Mouse (Mus musculus) hindbrain, postnatal 0 days (tissue): ENCODE data around the gene Tmem132d. TPM values are rescaled to one million over a fixed set of nuclear protein-coding genes. Genes with fewer than 3 reads are reported as not detected.
A peak's percentile ranks its signal among the peaks of the same experiment; 100 is the strongest.

Experiments
- ATAC-seq: fragments of 200-750 bp; cut with Nextera tagmentation; 2 replicates; pipeline ENCODE4 v1.8.0; 2017; ENCODE audit warnings: mild to moderate bottlenecking, moderate TSS enrichment, moderate library complexity
- DNase-seq: peaks from one replicate; pipeline ENCODE4 v3.0.0-alpha.2; 2015; ENCODE audit warnings: low spot score
- H3K27ac ChIP-seq: fragments of 300-500 bp; sonication (generic); 2 replicates; pipeline ENCODE4 v1.5.1; 2014; ENCODE audit warnings: mild to moderate bottlenecking
- H3K27me3 ChIP-seq: fragments of 300-500 bp; sonication (generic); 2 replicates; pipeline ENCODE4 v1.6.1; 2014; ENCODE audit warnings: low read length, mixed read lengths; ENCODE audit not compliant: insufficient read depth
- H3K36me3 ChIP-seq: fragments of 300-500 bp; sonication (generic); 2 replicates; pipeline ENCODE4 v1.6.1; 2014; ENCODE audit warnings: low read length, mixed read lengths; ENCODE audit not compliant: insufficient read depth
- H3K4me1 ChIP-seq: fragments of 300-500 bp; sonication (generic); 2 replicates; pipeline ENCODE4 v1.6.1; 2014; ENCODE audit warnings: antibody characterized with exemption, low read length, mixed read lengths; ENCODE audit not compliant: insufficient read depth
- H3K4me2 ChIP-seq: fragments of 300-500 bp; sonication (generic); 2 replicates; pipeline ENCODE4 v1.6.1; 2014; ENCODE audit warnings: low read depth, mild to moderate bottlenecking, low read length, moderate library complexity, mixed read lengths
- H3K4me3 ChIP-seq: fragments of 300-500 bp; sonication (generic); 2 replicates; pipeline ENCODE4 v1.5.1; 2014; ENCODE audit warnings: low read length
- H3K9ac ChIP-seq: fragments of 300-500 bp; sonication (generic); replicated peaks from 2 replicates; pipeline ENCODE4 v1.6.1; 2014; ENCODE audit warnings: mild to moderate bottlenecking, low read length, moderate library complexity, mixed read lengths
- H3K9me3 ChIP-seq: fragments of 300-500 bp; sonication (generic); 2 replicates; pipeline ENCODE4 v1.6.1; 2016; ENCODE audit warnings: low read length, mixed read lengths
- CTCF ChIP-seq: IDR thresholded peaks from 2 replicates; pipeline ENCODE4 v1.5.1; 2016; ENCODE audit warnings: antibody characterized with exemption, control low read depth, low read depth
- WGBS: fragments of 180-500 bp; shearing (Covaris S2); extraction: QIAGEN DNeasy Blood & Tissue Kit; methylation state at CpG from one replicate; pipeline ENCODE4 v1.1.7; 2014; 5-methylcytosine and 5-hydroxymethylcytosine counted together
- polyA plus RNA-seq: library from polyadenylated mRNA; unstranded; fragments of >200 nt; fragmentation: Nextera tagmentation; extraction: Ambion mirVana; gene quantifications from 2 replicates; pipeline ENCODE4 v1.2.1, GENCODE M21; 2015
- total RNA-seq: library from RNA; depleted of rRNA; stranded (reverse); fragments of >200 nt; gene quantifications from 2 replicates; pipeline ENCODE4 v1.2.3, GENCODE M21; 2014

Gene Tmem132d
- total and polyA plus RNA-seq, 2 experiments from 2014 or later = 5.8 to 28.9 TPM

GRCm38 (mm10) chr5:128348835-128349234, 84.0 kb downstream of the Tmem132d start:
- no peaks in the 10 kb centered on the region for H3K36me3 ChIP-seq
- H3K4me3 ChIP-seq = no peak overlapping the region
- 47% methylated on average over 2 of the region's 2 CpGs for WGBS
- no peaks in the 10 kb centered on the region for H3K9me3 ChIP-seq
- no peak for ATAC-seq
- H3K27me3 ChIP-seq = no peaks in the 10 kb centered on the region
- DNase-seq = peak; percentile 47
- no peaks in the 10 kb centered on the region for H3K4me1 ChIP-seq
- no peak overlapping the region for H3K4me2 ChIP-seq
- H3K27ac ChIP-seq = no peak overlapping the region
- TF ChIP-seq CTCF = no peak
- no peak overlapping the region for H3K9ac ChIP-seq

- H3K9me3 ChIP-seq = no peaks in the 10 kb centered on the region
- H3K4me1 ChIP-seq = 0 out of 2 replicates have a peak, but pooled peaks cover 4% of the 10 kb centered on the region
- H3K4me2 ChIP-seq = no peak overlapping the region
- no peak for TF ChIP-seq CTCF
- H3K27me3 ChIP-seq = no peaks in the 10 kb centered on the region
- WGBS = 75% methylated on average over 7 of the region's 7 CpGs
- no peaks in the 10 kb centered on the region for H3K36me3 ChIP-seq
- H3K27ac ChIP-seq = no peak overlapping the region
- peak; percentile 58 for ATAC-seq
- DNase-seq = peak; percentile 42
- H3K4me3 ChIP-seq = no peak overlapping the region
- H3K9ac ChIP-seq = no peak overlapping the region
Observed at GRCm38 (mm10) chr5:128336841-128337240, 96.0 kb downstream of the Tmem132d start.

GRCm38 (mm10) chr5:128332766-128333165, 100.1 kb downstream of the Tmem132d start:
- H3K4me1 ChIP-seq = 0 out of 2 replicates have a peak, but pooled peaks cover 4% of the 10 kb centered on the region
- 67% methylated on average over 7 of the region's 7 CpGs for WGBS
- H3K4me3 ChIP-seq = no peak overlapping the region
- H3K27me3 ChIP-seq = no peaks in the 10 kb centered on the region
- ATAC-seq (no peak), DNase-seq (no peak)
- no peak for TF ChIP-seq CTCF
- H3K36me3 ChIP-seq = no peaks in the 10 kb centered on the region
- no peak overlapping the region for H3K27ac ChIP-seq
- no peak overlapping the region for H3K4me2 ChIP-seq
- no peak overlapping the region for H3K9ac ChIP-seq
- no peaks in the 10 kb centered on the region for H3K9me3 ChIP-seq

- Histone ChIP-seq H3K4me2 (no peak overlapping the region), H3K9me3 (no peaks in the 10 kb centered on the region), H3K27ac (no peak overlapping the region), H3K4me3 (no peak overlapping the region), H3K27me3 (no peaks in the 10 kb centered on the region), H3K36me3 (no peaks in the 10 kb centered on the region), H3K4me1 (0 out of 2 replicates have a peak, but pooled peaks cover 4% of the 10 kb centered on the region), H3K9ac (no peak overlapping the region)
- ATAC-seq = no peak
- WGBS = 87% methylated on average over 8 of the region's 8 CpGs
- no peak for TF ChIP-seq CTCF
- no peak for DNase-seq
Observed at GRCm38 (mm10) chr5:128330351-128330750, 102.5 kb downstream of the Tmem132d start.

GRCm38 (mm10) chr5:128302387-128302786, 130.5 kb downstream of the Tmem132d start:
- no peak for ATAC-seq
- H3K4me1 ChIP-seq = no peaks in the 10 kb centered on the region
- H3K4me2 ChIP-seq = no peak overlapping the region
- H3K27ac ChIP-seq = no peak overlapping the region
- H3K27me3 ChIP-seq = no peaks in the 10 kb centered on the region
- no peak for TF ChIP-seq CTCF
- no peaks in the 10 kb centered on the region for H3K9me3 ChIP-seq
- 69% methylated on average over 2 of the region's 2 CpGs for WGBS
- no peak for DNase-seq
- no peaks in the 10 kb centered on the region for H3K36me3 ChIP-seq
- H3K4me3 ChIP-seq = no peak overlapping the region
- H3K9ac ChIP-seq = no peak overlapping the region

- H3K27ac ChIP-seq = no peak overlapping the region
- no peak overlapping the region for H3K4me2 ChIP-seq
- no peaks in the 10 kb centered on the region for H3K4me1 ChIP-seq
- H3K9me3 ChIP-seq = no peaks in the 10 kb centered on the region
- DNase-seq = no peak
- no peak for TF ChIP-seq CTCF
- H3K36me3 ChIP-seq = no peaks in the 10 kb centered on the region
- H3K4me3 ChIP-seq = no peak overlapping the region
- no peak for ATAC-seq
- H3K27me3 ChIP-seq = no peaks in the 10 kb centered on the region
- WGBS = 7% methylated on average over 2 of the region's 2 CpGs
- no peak overlapping the region for H3K9ac ChIP-seq
Observed at GRCm38 (mm10) chr5:128291191-128291590, 141.7 kb downstream of the Tmem132d start.

GRCm38 (mm10) chr5:128273255-128273654, 159.6 kb downstream of the Tmem132d start:
- Histone ChIP-seq H3K4me1 (no peaks in the 10 kb centered on the region), H3K9ac (no peak overlapping the region), H3K4me3 (no peak overlapping the region), H3K27ac (no peak overlapping the region), H3K36me3 (no peaks in the 10 kb centered on the region), H3K9me3 (no peaks in the 10 kb centered on the region), H3K4me2 (no peak overlapping the region), H3K27me3 (no peaks in the 10 kb centered on the region)
- 17% methylated on average over 6 of the region's 6 CpGs for WGBS
- no peak for DNase-seq
- no peak for TF ChIP-seq CTCF
- no peak for ATAC-seq
